Mouse (Mus musculus): ENCODE measurements at regions not wholly inside any gene's neighbourhood (a gene's known extent, or its start where the extent isn't known, plus 50 kb on each side); places are given as distances from the start of the nearest gene placed in this dataset.

GRCm38 (mm10) chr16:12516834-12517685, 533.1 kb downstream of the Shisa9 start:
- no peaks in the 10 kb centered on the region for H3K36me3 ChIP-seq
- no peak overlapping the region for H3K9ac ChIP-seq
- H3K9me3 ChIP-seq, result no peaks in the 10 kb centered on the region
- H3K27ac ChIP-seq, result no peak overlapping the region
- no peaks in the 10 kb centered on the region for H3K4me1 ChIP-seq (replicated peaks)
- H3K27me3 ChIP-seq, result no peaks in the 10 kb centered on the region
- ATAC-seq (ENCODE audit: low FRiP score), result no peak
- H3K4me2 ChIP-seq, result no peak overlapping the region
- 70% methylated on average over 8 of the region's 8 CpGs for WGBS
- H3K4me3 ChIP-seq, result no peak overlapping the region

- Histone ChIP-seq H3K4me3 (no peak overlapping the region), H3K27ac (no peak overlapping the region), H3K27me3 (no peaks in the 10 kb centered on the region), H3K4me1 (replicated peaks) (no peaks in the 10 kb centered on the region), H3K9ac (no peak overlapping the region), H3K4me2 (no peak overlapping the region), H3K9me3 (no peaks in the 10 kb centered on the region), H3K36me3 (no peaks in the 10 kb centered on the region)
- 89% methylated on average over 7 of the region's 7 CpGs for WGBS
- no peak for ATAC-seq (ENCODE audit: low FRiP score)
Observed at GRCm38 (mm10) chr16:12518264-12518663, 534.4 kb downstream of the Shisa9 start.

- Histone ChIP-seq H3K9ac (no peak overlapping the region), H3K4me2 (no peak overlapping the region), H3K4me3 (no peak overlapping the region), H3K36me3 (no peaks in the 10 kb centered on the region), H3K9me3 (no peaks in the 10 kb centered on the region), H3K4me1 (replicated peaks) (no peaks in the 10 kb centered on the region), H3K27ac (no peak overlapping the region), H3K27me3 (no peaks in the 10 kb centered on the region)
- WGBS, result 92% methylated on average over 3 of the region's 3 CpGs
- ATAC-seq (ENCODE audit: low FRiP score), result no peak
Observed at GRCm38 (mm10) chr16:12521711-12522476, 538.0 kb downstream of the Shisa9 start.

- H3K9me3 ChIP-seq, result no peaks in the 10 kb centered on the region
- H3K27me3 ChIP-seq, result no peaks in the 10 kb centered on the region
- no peak overlapping the region for H3K4me3 ChIP-seq
- H3K4me2 ChIP-seq, result no peak overlapping the region
- H3K36me3 ChIP-seq, result no peaks in the 10 kb centered on the region
- H3K27ac ChIP-seq, result no peak overlapping the region
- ATAC-seq (ENCODE audit: low FRiP score), result no peak
- no peaks in the 10 kb centered on the region for H3K4me1 ChIP-seq (replicated peaks)
- no peak overlapping the region for H3K9ac ChIP-seq
Observed at GRCm38 (mm10) chr16:12548462-12548861, 561.0 kb upstream of the Ercc4 start.

- Histone ChIP-seq H3K9me3 (no peaks in the 10 kb centered on the region), H3K9ac (no peak overlapping the region), H3K27ac (no peak overlapping the region), H3K4me1 (replicated peaks) (no peaks in the 10 kb centered on the region), H3K4me2 (no peak overlapping the region), H3K4me3 (no peak overlapping the region), H3K27me3 (no peaks in the 10 kb centered on the region), H3K36me3 (no peaks in the 10 kb centered on the region)
- no peak for ATAC-seq (ENCODE audit: low FRiP score)
Observed at GRCm38 (mm10) chr16:12588889-12589288, 520.6 kb upstream of the Ercc4 start.

- H3K4me3 ChIP-seq, result no peak overlapping the region
- H3K36me3 ChIP-seq, result no peaks in the 10 kb centered on the region
- no peaks in the 10 kb centered on the region for H3K4me1 ChIP-seq (replicated peaks)
- no peak overlapping the region for H3K4me2 ChIP-seq
- ATAC-seq (ENCODE audit: low FRiP score), result no peak
- H3K9ac ChIP-seq, result no peak overlapping the region
- no peaks in the 10 kb centered on the region for H3K9me3 ChIP-seq
- WGBS, result 73% methylated on average over 6 of the region's 6 CpGs
- no peaks in the 10 kb centered on the region; the same call in 1 of the 2 replicates for H3K27me3 ChIP-seq
- H3K27ac ChIP-seq, result no peak overlapping the region
Observed at GRCm38 (mm10) chr16:12608259-12608658, 501.2 kb upstream of the Ercc4 start.

- no peaks in the 10 kb centered on the region for H3K36me3 ChIP-seq
- H3K27me3 ChIP-seq, result no peaks in the 10 kb centered on the region
- no peak overlapping the region for H3K27ac ChIP-seq
- no peak overlapping the region for H3K4me2 ChIP-seq
- H3K4me1 ChIP-seq (replicated peaks), result no peaks in the 10 kb centered on the region
- H3K4me3 ChIP-seq, result no peak overlapping the region
- 72% methylated on average over 1 of the region's 1 CpGs for WGBS
- no peak overlapping the region for H3K9ac ChIP-seq
- ATAC-seq (ENCODE audit: low FRiP score), result no peak
- no peaks in the 10 kb centered on the region for H3K9me3 ChIP-seq
Observed at GRCm38 (mm10) chr16:12611106-12611505, 498.4 kb upstream of the Ercc4 start.

- H3K36me3 ChIP-seq, result no peaks in the 10 kb centered on the region
Observed at GRCm38 (mm10) chr16:12617781-12618180, 491.7 kb upstream of the Ercc4 start.

GRCm38 (mm10) chr16:12632533-12632932, 477.0 kb upstream of the Ercc4 start:
- Histone ChIP-seq H3K4me2 (no peak overlapping the region), H3K9me3 (no peaks in the 10 kb centered on the region), H3K4me1 (replicated peaks) (no peaks in the 10 kb centered on the region), H3K9ac (no peak overlapping the region), H3K4me3 (no peak overlapping the region), H3K27ac (no peak overlapping the region), H3K36me3 (no peaks in the 10 kb centered on the region), H3K27me3 (no peaks in the 10 kb centered on the region)
- no peak for ATAC-seq (ENCODE audit: low FRiP score)

More at GRCm38 (mm10) chr16:12617781-12618180, 491.7 kb upstream of the Ercc4 start:
- Histone ChIP-seq H3K9ac (no peak overlapping the region), H3K4me3 (no peak overlapping the region), H3K27ac (no peak overlapping the region), H3K4me1 (replicated peaks) (no peaks in the 10 kb centered on the region; the same call in 1 of the 2 replicates), H3K4me2 (no peak overlapping the region), H3K9me3 (no peaks in the 10 kb centered on the region), H3K27me3 (no peaks in the 10 kb centered on the region)
- 62% methylated on average over 3 of the region's 3 CpGs for WGBS
- no peak for ATAC-seq (ENCODE audit: low FRiP score)

- H3K9ac ChIP-seq, result no peak overlapping the region
- H3K4me1 ChIP-seq (replicated peaks), result 0 out of 2 replicates have a peak, but pooled peaks cover 6% of the 10 kb centered on the region
- H3K4me3 ChIP-seq, result no peak overlapping the region
- H3K27me3 ChIP-seq, result no peaks in the 10 kb centered on the region
- H3K9me3 ChIP-seq, result no peaks in the 10 kb centered on the region
- WGBS, result 57% methylated on average over 1 of the region's 1 CpGs
- ATAC-seq (ENCODE audit: low FRiP score), result no peak
- H3K36me3 ChIP-seq, result no peaks in the 10 kb centered on the region
- H3K27ac ChIP-seq, result no peak overlapping the region
- H3K4me2 ChIP-seq, result no peak overlapping the region
Observed at GRCm38 (mm10) chr16:12638971-12639640, 470.4 kb upstream of the Ercc4 start.

GRCm38 (mm10) chr16:12643053-12643452, 466.4 kb upstream of the Ercc4 start:
- Histone ChIP-seq H3K36me3 (no peaks in the 10 kb centered on the region), H3K27me3 (no peaks in the 10 kb centered on the region), H3K9ac (no peak overlapping the region), H3K4me3 (no peak overlapping the region), H3K9me3 (no peaks in the 10 kb centered on the region), H3K4me2 (no peak overlapping the region), H3K4me1 (replicated peaks) (0 out of 2 replicates have a peak, but pooled peaks cover 6% of the 10 kb centered on the region), H3K27ac (no peak overlapping the region)
- no peak for ATAC-seq (ENCODE audit: low FRiP score)

- no peak overlapping the region for H3K27ac ChIP-seq
- H3K4me3 ChIP-seq, result no peak overlapping the region
- no peak for ATAC-seq (ENCODE audit: low FRiP score)
- 75% methylated on average over 2 of the region's 2 CpGs for WGBS
- H3K4me1 ChIP-seq (replicated peaks), result no peaks in the 10 kb centered on the region
- H3K4me2 ChIP-seq, result no peak overlapping the region
- H3K9ac ChIP-seq, result no peak overlapping the region
- no peaks in the 10 kb centered on the region for H3K27me3 ChIP-seq
- no peaks in the 10 kb centered on the region for H3K9me3 ChIP-seq
- H3K36me3 ChIP-seq, result no peaks in the 10 kb centered on the region
Observed at GRCm38 (mm10) chr16:12644621-12645020, 464.9 kb upstream of the Ercc4 start.
